Mouse (Mus musculus): ENCODE measurements around the gene Chil5.

- TF ChIP-seq HCFC1 (IDR thresholded peaks at IDR 0.05; ENCODE audit: low read depth, low read length): no peak
- TF ChIP-seq POLR2A (IDR thresholded peaks at IDR 0.05; ENCODE audit: control insufficient read depth in 1 of 2, insufficient read depth in 1 of 2, low read depth in 1 of 2, low read length in 2 of 2, poor library complexity in 1 of 2): no peak
- no peak for TF ChIP-seq USF1 (IDR thresholded peaks at IDR 0.05; ENCODE audit: low read depth, low read length)
- TF ChIP-seq CTCF (IDR thresholded peaks at IDR 0.05 in 2 of 3, conservative IDR thresholded peaks at IDR 0.05 in 1 of 3; ENCODE audit: control insufficient read depth in 1 of 3, insufficient read depth in 1 of 3, low read depth in 2 of 3, low read length in 3 of 3, poor library complexity in 1 of 3, severe bottlenecking in 1 of 3): no peak
- TF ChIP-seq JUND (IDR thresholded peaks at IDR 0.05; ENCODE audit: low read depth, low read length): no peak
- TF ChIP-seq MXI1 (IDR thresholded peaks at IDR 0.05; ENCODE audit: low read depth, low read length): no peak
- no peak for TF ChIP-seq TCF12 (IDR thresholded peaks at IDR 0.05; ENCODE audit: low read depth, low read length)
- no peak for TF ChIP-seq ELF1 (IDR thresholded peaks at IDR 0.05; ENCODE audit: low read depth, low read length)
- TF ChIP-seq RAD21 (IDR thresholded peaks at IDR 0.05; ENCODE audit: low read depth, low read length): no peak
- no peak for TF ChIP-seq MYC (IDR thresholded peaks at IDR 0.05; ENCODE audit: low read depth, low read length)
- TF ChIP-seq MAX (IDR thresholded peaks at IDR 0.05; ENCODE audit: low read length): no peak
- TF ChIP-seq BHLHE40 (IDR thresholded peaks at IDR 0.05; ENCODE audit: borderline replicate concordance, low read depth, low read length): no peak
Observed at GRCm38 (mm10) chr3:106001416-106002370, 30.9 kb downstream of the Chil5 start.

Measured in MEL (cell line).